Mouse (Mus musculus): ENCODE results near the gene Gnai1.

The Gnai1 gene

DNA sequence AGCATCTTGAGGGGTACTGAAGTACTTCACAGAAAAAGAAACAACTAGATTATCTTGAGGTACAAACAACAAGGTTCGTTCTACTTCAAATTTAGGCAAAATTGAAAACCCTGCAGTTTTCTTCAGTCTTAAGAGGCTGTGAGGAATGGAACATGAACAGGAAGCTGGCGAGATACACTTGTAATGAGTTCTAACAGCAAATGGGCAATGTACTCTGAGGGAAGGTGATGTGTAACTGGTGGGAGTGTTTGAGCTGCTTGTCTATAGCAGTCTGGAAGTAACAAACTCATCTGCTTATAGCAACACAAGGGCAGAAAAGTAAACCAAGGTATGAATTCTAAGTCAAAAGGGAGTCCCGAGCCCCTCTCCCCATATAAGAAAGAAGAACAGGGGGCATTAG is 78.1 kb downstream of the Gnai1 start:
- no peak for DNase-seq

DNA sequence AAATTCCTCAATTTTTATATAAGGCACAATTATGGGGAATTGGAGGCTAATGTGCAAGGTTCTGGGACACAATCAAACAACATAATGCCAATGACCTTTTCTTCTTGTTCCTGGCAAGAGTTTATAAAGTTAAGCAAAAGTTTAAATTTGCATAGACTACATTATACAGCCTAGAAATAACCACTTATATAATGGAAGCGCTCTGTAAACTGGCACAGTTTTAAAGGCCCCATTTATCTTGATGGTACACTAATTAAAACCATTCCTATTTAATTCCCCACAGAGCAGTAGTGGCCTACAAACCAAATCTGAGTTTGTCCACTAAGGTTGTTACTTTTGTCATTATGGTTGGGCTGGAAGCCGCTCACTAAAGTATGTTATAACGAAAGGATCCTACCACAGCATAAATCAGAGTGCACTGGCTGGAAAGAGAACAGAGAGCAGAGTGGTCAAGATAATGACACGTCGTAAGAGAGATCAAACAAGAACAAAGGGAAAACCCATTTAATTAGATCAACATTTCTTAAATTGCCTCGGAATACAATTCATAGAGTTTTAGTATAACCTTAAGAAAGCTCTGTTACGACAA is 85.7 kb downstream of the Gnai1 start:
- DNase-seq = no peak

DNA sequence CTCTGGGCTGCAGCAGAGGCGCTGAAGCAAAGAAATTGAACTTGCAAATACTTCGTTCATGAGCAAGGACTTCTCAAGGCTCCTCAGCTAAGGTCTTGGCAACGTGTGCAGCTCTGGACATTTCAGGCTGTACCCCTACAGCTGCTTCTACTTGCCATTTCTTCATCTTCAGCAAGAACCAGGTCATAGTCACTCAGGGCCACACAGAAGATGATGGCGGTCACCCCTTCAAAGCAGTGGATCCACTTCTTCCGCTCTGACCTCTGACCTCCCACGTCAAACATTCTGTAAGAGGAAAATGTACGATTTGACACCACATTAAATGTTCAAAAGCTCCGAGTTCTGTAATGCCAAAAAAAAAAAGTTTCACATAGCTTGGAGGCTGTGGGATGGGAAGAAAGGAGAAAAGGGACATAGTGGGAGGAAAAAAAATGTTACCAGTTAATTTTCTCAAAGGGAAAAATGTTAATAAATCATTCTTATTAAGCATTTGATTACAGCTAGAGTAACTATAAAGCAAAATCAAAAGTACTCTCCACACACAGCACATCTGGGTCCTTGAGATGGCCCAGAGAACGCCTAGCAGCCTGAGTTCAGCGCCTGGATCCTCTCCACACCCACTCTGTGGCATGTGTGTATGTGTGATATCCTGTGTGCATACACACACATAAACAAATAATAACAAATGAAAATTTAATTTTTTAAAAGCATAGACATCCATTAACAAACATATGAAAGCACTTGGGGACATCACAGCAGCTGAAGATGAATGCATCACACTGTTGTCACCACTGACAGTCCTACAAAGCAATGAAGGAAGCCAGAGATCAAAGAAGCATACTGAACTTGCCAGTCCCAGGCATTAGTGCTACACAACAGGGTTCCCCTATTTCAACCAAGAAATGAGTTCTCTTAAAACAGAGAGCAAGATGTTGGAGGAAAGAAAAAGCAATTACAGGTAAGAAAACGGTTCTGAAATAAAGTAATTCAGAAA is 86.6 kb downstream of the Gnai1 start:
- DNase-seq = no peak

DNA sequence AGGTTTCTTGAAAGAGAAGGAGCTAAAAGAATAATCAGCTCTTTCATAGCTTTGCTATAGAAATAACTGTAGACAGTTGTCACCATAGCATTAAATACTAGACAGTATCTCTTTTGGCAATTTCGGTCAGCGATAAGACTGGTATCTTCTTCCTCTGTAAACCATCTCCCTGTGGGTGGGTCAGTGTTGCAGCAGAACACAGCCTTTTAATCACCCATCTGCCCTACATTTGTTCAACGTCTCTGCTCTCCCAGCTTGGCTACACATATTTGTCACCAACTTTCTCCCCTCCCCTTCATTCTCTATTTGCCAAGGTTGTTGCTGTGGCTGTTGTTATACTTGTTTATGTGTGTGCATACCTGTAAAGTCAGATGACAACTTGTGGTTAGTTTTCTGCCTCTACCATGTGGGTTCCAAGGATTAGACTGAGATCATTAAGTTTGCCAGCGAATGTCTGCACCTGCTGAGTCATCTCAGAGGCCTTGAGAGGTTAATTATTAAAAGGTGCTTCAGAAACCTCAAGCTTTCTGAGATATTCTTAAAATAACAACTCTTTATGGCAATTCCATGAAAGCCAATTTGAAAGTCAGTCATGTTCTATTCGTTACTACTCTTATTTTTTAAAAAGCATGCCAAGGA is 109.7 kb downstream of the Gnai1 start:
- DNase-seq = no peak

DNA sequence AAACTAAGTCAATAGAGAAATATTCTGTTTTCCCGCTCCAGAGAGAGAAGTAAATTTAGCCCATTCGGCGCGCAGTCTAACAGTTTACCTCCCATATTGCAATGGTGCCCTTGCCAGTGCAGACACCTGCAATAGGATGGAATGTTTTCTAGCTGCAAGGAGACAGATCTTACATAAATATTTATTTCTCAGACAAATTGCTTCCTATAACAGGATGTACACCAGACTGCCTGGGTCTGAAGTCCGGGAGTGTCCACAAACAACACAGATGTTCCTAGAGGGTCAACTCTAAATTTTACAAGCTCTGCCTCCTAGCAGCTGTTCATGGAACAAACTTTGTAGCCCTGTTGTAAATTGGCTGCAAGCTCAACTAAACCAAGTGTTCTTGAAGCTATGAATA is 111.0 kb downstream of the Gnai1 start:
- no peak for DNase-seq

DNA sequence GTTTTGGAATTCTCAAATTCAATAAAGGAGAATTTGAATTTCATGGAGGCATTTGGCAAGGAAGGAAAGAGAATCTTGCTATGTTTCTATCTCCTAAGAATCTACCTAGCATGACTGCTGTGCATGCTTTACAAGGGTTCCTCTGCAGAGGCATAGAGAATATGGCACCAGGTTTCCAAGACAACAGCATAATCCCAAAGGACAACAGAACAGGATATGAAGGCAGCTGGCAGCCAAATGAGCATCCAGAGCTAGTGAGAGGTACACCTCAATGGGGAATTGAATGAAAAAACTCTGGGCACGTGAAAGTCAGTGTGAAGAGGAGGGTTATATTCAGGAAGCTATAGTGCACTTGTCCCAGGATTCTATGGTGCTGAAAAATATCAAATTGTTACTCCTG is 130.8 kb downstream of the Gnai1 start:
- no peak for DNase-seq

DNA sequence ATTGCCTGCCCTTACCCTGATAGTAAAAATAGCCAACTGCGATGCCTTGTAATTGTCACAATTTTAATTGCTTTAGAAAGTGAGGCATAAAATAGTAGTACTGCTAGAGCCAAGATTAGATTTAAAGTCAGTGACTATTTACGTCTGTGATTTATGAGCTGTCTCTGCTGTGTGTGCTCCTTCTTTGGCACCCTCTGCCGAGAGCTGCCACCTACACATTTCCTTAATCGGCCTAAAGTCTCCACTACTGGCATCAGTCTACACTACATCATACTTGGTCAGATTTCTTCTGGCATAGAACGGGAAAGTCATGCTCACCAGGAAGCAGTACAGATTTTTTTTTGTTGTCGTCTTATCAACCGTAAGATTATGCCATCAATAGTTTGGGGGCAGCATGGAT is 131.3 kb downstream of the Gnai1 start:
- DNase-seq = no peak

DNA sequence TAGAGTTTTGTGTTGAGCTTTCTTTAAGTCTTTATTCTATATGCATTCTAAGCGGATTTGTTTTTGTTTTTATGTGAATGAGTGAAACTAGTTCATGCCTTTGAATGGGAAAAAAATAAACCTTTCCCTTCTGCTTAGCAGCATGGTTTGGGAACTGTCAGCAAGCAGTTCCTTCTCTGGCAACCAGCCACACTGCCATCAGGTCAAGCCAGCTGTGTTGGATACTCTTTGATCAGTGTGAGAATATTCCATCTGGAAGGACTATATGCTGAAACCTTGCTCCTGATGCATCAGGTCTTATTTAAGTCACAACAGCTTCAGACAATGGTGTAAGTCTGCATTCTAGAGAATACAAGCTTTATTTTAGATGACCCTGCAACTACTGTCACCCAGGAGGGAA is 139.3 kb downstream of the Gnai1 start:
- DNase-seq = peak; percentile 2 to 7

DNA sequence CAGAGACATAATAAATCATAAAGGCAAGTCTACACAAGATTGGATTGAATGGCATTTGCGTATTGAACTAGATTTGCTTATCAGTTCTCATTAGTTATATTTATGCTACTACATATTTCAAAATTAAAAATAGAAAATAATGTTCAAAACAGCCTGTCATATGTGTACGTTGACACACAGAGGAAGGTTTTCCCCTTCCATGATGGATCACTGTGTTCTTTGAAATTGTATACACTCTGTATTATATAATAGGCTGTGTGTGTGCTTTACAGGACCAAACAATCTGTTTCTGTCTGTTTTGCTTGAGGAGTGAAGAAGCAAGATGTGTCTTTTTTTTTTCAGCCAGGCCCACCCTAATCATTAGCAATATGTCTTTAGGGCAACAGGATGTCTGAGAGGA is 141.9 kb downstream of the Gnai1 start:
- no peak for DNase-seq

DNA sequence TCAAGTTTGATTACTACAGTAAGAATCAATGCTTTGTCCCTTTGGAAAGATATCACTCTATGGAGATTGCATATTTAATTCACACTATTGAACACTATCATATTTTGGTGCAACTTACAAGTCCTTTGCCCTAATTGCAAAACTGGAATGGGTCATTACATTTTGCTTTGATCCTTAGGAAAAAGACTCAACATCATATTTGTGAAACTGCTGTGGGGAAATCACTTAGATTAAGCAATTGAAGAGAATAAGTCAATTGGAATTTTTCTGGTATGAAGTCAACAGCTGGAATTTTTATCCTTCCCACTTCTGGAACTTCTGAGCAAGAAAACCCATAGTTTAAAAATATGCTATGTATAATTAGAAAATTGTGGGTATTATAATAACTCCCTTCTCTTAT is 142.3 kb downstream of the Gnai1 start:
- DNase-seq = no peak

Data from kidney, postnatal 4 days (tissue).